ENCODE assay signal across 8 mouse cellular contexts in the genomic region with DNA sequence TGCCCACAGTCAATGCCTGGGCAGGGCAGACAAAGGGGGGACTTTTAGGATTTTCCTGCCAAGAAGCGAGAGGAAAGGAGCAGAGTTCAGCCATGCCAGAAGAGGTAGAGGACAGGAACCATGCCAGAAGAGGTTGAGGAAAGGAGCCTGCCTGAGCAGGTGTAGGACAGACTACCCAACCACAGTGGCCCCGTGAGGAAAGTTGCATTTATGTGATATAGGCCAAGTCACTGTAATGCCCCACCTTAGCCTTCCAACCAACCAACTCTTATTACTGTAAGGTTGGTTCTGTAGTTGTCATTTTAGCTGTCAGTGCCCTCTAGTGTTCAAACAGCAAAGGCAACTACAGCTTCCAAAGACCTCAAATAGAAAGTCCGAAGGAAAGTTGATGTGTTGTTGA. TPM values are rescaled to one million over a fixed set of nuclear protein-coding genes. Genes with fewer than 3 reads are reported as not detected.
A peak's percentile ranks its signal among the peaks of the same experiment; 100 is the strongest.
DNase-seq lines count a peak whose midpoint lies in the region; ATAC-seq and TF ChIP-seq lines count a peak whose summit lies in the region.

No protein-coding gene starts in this region.

- peak; percentile 15 for DNase-seq in cerebellum, postnatal 14 days
- no peak for DNase-seq in cerebellum, adult 8-10 months
- peak; percentile 92 for DNase-seq in 416B (ENCODE audit: low read depth)
- peak; percentile 37 for DNase-seq in c-Kit-negative CD71-positive TER-119-positive erythroid progenitor cells, embryonic 14.5 days (ENCODE audit: low read depth, low spot score)
- DNase-seq in heart, postnatal 14 days: peak; percentile 7 to 14
- DNase-seq in liver, postnatal 0 days: peak; percentile 36
- DNase-seq in splenic B cell, adult 2 months (ENCODE audit: low read depth, low spot score): peak; percentile 76
- no peak for DNase-seq in gastrocnemius, postnatal 25 days

- WGBS in liver, postnatal 0 days (ENCODE audit: insufficient replicate concordance): 14% methylated on average over 3 of the region's 3 CpGs

- H3K36me3 ChIP-seq in liver, postnatal 0 days (replicated peaks; ENCODE audit: insufficient read depth, low read length): no peaks in the 10 kb centered on the region
- H3K36me3 ChIP-seq in splenic B cell, adult 2 months (ENCODE audit: control insufficient read depth, insufficient read depth, low read length, poor library complexity, severe bottlenecking): no peaks in the 10 kb centered on the region

- peak overlapping the region; percentile 69 for H3K9ac ChIP-seq in liver, postnatal 0 days (replicated peaks)

- no peak for TF ChIP-seq EP300 in liver, postnatal 0 days (IDR thresholded peaks at IDR 0.05; ENCODE audit: low read depth)

- H3K9me3 ChIP-seq in liver, postnatal 0 days (ENCODE audit: low read length): no peaks in the 10 kb centered on the region

- H3K4me3 ChIP-seq in liver, postnatal 0 days (ENCODE audit: low read depth, low read length): peak overlapping the region; percentile 47

- H3K27me3 ChIP-seq in liver, postnatal 0 days (ENCODE audit: insufficient read depth, low read length): no peaks in the 10 kb centered on the region
- H3K27me3 ChIP-seq in splenic B cell, adult 2 months (ENCODE audit: control insufficient read depth, insufficient read depth, low read length, poor library complexity, severe bottlenecking): no peaks in the 10 kb centered on the region

- intact Hi-C loops in heart, postnatal 14 days (cut with DNase I): no loop called here

- peaks cover 9% of the 10 kb centered on the region; the same call in 1 of the 2 replicates for H3K4me1 ChIP-seq in liver, postnatal 0 days (ENCODE audit: insufficient read depth)

- ATAC-seq in liver, postnatal 0 days: peak; percentile 90

- TF ChIP-seq CTCF in liver, postnatal 0 days (IDR thresholded peaks at IDR 0.05; ENCODE audit: low read depth): peak; percentile 90

- H3K27ac ChIP-seq in liver, postnatal 0 days (ENCODE audit: low read depth): peak overlapping the region; percentile 72; the same call in 1 of the 2 replicates

- peak overlapping the region; percentile 84 for H3K4me2 ChIP-seq in liver, postnatal 0 days (ENCODE audit: low read depth, low read length)

RNA-seq across cellular contexts. Expression of a gene that starts 0.9 kb away (rescaled TPM):
- 1 to 10 TPM; 3.4 to 4.6 TPM for total RNA-seq in heart, postnatal 14 days (2021)
- 0.77 and 1.1 TPM in 2 replicates for polyA plus RNA-seq in liver, postnatal 0 days (2015; fragmentation: Nextera tagmentation; extraction: Ambion mirVana)
- 1 to 10 TPM; 1.2 to 1.3 TPM for total RNA-seq in gastrocnemius, postnatal 25 days (2021)

RNA-seq across cellular contexts. Expression of a gene that starts 17.0 kb away (rescaled TPM):
- total RNA-seq in heart, postnatal 14 days (2021): under 1 TPM; 0.12 to 0.20 TPM
- polyA plus RNA-seq in liver, postnatal 0 days (2015; fragmentation: Nextera tagmentation; extraction: Ambion mirVana): 2.7 and 3.1 TPM in 2 replicates
- total RNA-seq in gastrocnemius, postnatal 25 days (2021): under 1 TPM in 1 of 2 experiments, not detected in 1; 0.08 TPM

Comparison
In these comparisons a context has a peak if more than half of its experiments do, and no peak if none do; other contexts are left out.
1. DNase-seq: peak in cerebellum, postnatal 14 days (2 of 2), 416B (single experiment), c-Kit-negative CD71-positive TER-119-positive erythroid progenitor cells, embryonic 14.5 days (single experiment), heart, postnatal 14 days (2 of 2), liver, postnatal 0 days (single experiment) and splenic B cell, adult 2 months (single experiment); none in cerebellum, adult 8-10 months (single experiment) and gastrocnemius, postnatal 25 days (single experiment).